Mouse (Mus musculus) midbrain, embryonic 16.5 days (tissue): ENCODE measurements around the gene Rab3a. TPM values are rescaled to one million over a fixed set of nuclear protein-coding genes. Genes with fewer than 3 reads are reported as not detected.

Source experiments
- ATAC-seq: fragments of 200-750 bp; cut with Nextera tagmentation; 2 replicates; pipeline ENCODE4 v1.8.0; 2017; ENCODE audit warnings: moderate TSS enrichment
- H3K27ac ChIP-seq: fragments of 300-500 bp; sonication (generic); 2 replicates; pipeline ENCODE4 v1.5.1; 2014; ENCODE audit warnings: mild to moderate bottlenecking, low read length, mixed read lengths
- H3K27me3 ChIP-seq: fragments of 300-500 bp; sonication (generic); 2 replicates; pipeline ENCODE4 v1.6.1; 2014; ENCODE audit warnings: low read depth, low read length, mixed read lengths; ENCODE audit not compliant: control insufficient read depth, insufficient read depth
- H3K36me3 ChIP-seq: fragments of 300-500 bp; sonication (generic); 2 replicates; pipeline ENCODE4 v1.6.1; 2014; ENCODE audit warnings: mild to moderate bottlenecking, low read length, moderate library complexity, mixed read lengths; ENCODE audit not compliant: control insufficient read depth, insufficient read depth
- H3K4me1 ChIP-seq: fragments of 300-500 bp; sonication (generic); 2 replicates; pipeline ENCODE4 v1.6.1; 2014; ENCODE audit warnings: mild to moderate bottlenecking, low read length, mixed read lengths; ENCODE audit not compliant: control insufficient read depth, insufficient read depth
- H3K4me2 ChIP-seq: fragments of 300-500 bp; sonication (generic); 2 replicates; pipeline ENCODE4 v1.6.1; 2014; ENCODE audit warnings: mild to moderate bottlenecking, low read length, mixed read lengths
- H3K4me3 ChIP-seq: fragments of 300-500 bp; sonication (generic); 2 replicates; pipeline ENCODE4 v1.5.1; 2014; ENCODE audit warnings: low read depth, mild to moderate bottlenecking, low read length, moderate library complexity, mixed read lengths
- H3K9ac ChIP-seq: fragments of 300-500 bp; sonication (generic); 2 replicates; pipeline ENCODE4 v1.6.1; 2014; ENCODE audit warnings: low read depth, low read length, mixed read lengths
- H3K9me3 ChIP-seq: fragments of 300-500 bp; sonication (generic); replicated peaks from 2 replicates; pipeline ENCODE4 v1.6.1; 2014; ENCODE audit warnings: mild to moderate bottlenecking, low read length, mixed read lengths; ENCODE audit not compliant: control insufficient read depth, poor library complexity, severe bottlenecking
- WGBS: fragments of 180-500 bp; shearing (Covaris S2); extraction: QIAGEN DNeasy Blood & Tissue Kit; methylation state at CpG from one replicate; pipeline ENCODE4 v1.1.7; 2014; 5-methylcytosine and 5-hydroxymethylcytosine counted together
- polyA plus RNA-seq: library from polyadenylated mRNA; unstranded; fragments of >200 nt; fragmentation: Nextera tagmentation; extraction: Ambion mirVana; gene quantifications from 2 replicates; pipeline ENCODE4 v1.2.1, GENCODE M21; 2015

Rab3a gene
- polyA plus RNA-seq, 1 experiment from 2014 or later: 573 TPM

DNA sequence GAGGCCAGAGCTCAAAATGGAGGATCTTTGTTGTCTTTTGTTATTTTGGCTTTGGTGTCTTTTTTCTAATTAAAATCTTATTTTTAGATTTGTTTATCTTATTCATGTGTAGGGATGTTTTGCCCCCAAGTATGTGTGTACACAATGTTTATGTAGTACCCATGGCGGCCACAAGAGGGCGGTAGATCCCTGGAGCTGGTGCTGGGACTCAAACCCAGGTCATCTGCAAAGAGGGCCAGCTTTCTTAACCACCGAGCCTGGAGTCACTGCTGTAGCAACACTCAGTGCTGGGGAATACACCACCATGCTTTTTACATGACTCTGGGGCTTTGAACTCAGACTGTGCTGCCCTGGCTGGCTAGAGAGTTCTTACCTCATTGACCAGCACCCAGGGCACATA is 8.9 kb downstream of the Rab3a start:
- Histone ChIP-seq H3K27ac (no peak overlapping the region), H3K4me1 (peaks cover 24% of the 10 kb centered on the region), H3K4me3 (no peak overlapping the region), H3K9me3 (no peaks in the 10 kb centered on the region), H3K36me3 (peaks cover 8% of the 10 kb centered on the region), H3K9ac (no peak overlapping the region), H3K27me3 (peaks cover 4% of the 10 kb centered on the region), H3K4me2 (no peak overlapping the region)
- WGBS: under 1% methylated on average over 3 of the region's 3 CpGs
- no peak for ATAC-seq

DNA sequence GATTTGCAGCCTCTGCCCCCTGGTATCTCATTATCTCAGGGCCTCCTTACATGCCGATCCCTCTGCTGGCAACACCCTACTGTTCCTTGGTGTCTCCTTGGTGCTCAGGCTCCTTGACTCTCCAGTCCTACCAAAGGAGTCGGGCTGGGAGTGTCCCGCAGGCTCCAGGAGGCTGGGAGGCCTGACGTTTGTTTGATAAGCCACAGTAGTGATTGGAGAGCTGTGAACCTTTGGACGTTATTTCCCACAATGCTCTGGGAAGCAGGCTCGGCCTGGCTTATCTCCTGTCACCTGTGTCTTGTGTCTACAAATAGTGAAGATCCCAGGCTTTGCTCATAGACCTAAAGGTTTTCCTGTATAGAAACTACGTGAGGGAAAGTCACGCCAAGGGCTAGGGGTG is 9.5 kb downstream of the Rab3a start:
- Histone ChIP-seq H3K4me3 (no peak overlapping the region), H3K9ac (no peak overlapping the region), H3K4me1 (peaks cover 24% of the 10 kb centered on the region), H3K27ac (no peak overlapping the region), H3K27me3 (peaks cover 4% of the 10 kb centered on the region), H3K9me3 (no peaks in the 10 kb centered on the region), H3K36me3 (peaks cover 12% of the 10 kb centered on the region), H3K4me2 (no peak overlapping the region)
- ATAC-seq: no peak
- WGBS: 86% methylated on average over 8 of the region's 8 CpGs

DNA sequence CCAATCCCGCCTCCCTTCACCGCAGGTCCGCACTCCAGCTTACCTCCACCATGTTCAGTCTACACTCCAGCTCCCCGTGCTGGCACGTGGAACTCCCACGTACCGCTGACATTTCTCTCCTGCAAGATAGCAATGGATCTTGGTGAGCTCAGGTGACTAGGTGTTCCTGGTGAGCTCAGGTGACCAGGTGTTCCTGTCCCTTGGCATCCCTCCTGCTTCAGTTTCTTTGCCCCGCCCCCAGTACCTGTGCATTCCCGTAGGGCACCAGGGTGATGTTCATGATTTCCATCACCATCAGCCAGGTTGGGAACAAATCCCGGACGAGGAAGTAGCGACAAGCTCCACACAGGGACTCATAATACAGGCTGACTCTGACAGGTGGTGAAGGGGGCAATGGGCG is 10.2 kb downstream of the Rab3a start:
- ATAC-seq: no peak
- WGBS: 96% methylated on average over 13 of the region's 13 CpGs
- no peak overlapping the region for H3K4me3 ChIP-seq

DNA sequence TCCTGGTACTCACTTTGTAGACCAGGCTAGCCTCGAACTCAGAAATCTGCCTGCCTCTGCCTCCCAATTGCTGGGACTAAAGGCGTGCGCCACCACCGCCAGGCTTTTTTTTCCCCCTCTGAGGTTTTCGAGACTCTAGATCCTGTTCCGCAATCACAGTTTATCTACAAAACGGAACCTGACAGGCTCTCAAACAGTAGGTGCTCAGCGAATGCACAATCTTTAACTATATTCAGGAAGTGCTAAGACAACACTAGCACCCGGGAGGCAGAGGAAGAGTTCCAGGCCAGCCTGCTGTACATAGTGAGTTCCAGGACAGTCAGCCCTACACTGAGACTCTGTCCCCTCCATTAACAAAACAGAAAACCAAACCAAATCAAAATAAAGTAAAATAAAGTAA is 10.8 kb downstream of the Rab3a start:
- ATAC-seq: no peak
- Histone ChIP-seq H3K9me3 (no peaks in the 10 kb centered on the region), H3K4me3 (no peak overlapping the region), H3K36me3 (peaks cover 15% of the 10 kb centered on the region), H3K4me2 (no peak overlapping the region), H3K27ac (no peak overlapping the region), H3K27me3 (peaks cover 4% of the 10 kb centered on the region), H3K4me1 (peaks cover 16% of the 10 kb centered on the region), H3K9ac (no peak overlapping the region)
- 80% methylated on average over 9 of the region's 9 CpGs for WGBS

More for the DNA sequence above, 10.2 kb downstream of the Rab3a start:
- no peaks in the 10 kb centered on the region for H3K9me3 ChIP-seq
- peaks cover 4% of the 10 kb centered on the region for H3K27me3 ChIP-seq
- H3K4me1 ChIP-seq: peaks cover 22% of the 10 kb centered on the region
- H3K27ac ChIP-seq: no peak overlapping the region
- no peak overlapping the region for H3K4me2 ChIP-seq
- H3K9ac ChIP-seq: no peak overlapping the region
- peaks cover 12% of the 10 kb centered on the region for H3K36me3 ChIP-seq

DNA sequence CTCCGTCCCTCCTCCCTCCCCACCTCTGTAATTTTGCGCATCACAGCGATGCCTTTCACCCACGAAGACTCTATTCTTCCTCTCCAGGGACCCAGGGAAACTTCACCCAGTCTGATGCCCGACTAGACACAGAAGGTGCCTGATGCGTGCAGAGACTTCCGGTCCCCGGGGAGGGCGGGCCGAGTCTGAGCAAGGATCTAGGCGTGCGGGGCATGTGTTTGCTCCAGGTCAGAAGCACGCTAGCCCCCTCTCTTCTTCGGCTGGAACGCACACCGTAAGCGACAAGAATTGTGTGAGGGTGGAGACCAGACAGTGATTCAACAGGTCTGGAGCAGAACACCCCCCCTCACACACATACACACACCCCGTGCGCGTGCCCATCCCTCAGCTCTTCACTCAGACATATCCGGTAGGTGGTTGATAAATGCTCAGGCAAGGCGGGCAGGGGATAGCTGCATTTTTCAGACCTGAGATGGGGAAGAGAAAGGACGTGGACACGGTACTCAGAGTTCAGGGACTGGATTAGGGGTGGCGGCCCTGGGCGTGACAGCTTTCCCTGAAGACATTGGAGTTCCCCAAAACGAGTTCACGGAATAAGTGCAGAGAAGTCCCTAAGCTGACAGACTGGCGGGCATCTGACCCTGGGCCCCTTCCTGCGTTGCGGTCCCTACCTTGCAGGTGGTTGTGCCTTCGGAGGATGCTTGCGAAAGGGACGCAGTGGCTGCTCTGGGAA is 11.5 kb downstream of the Rab3a start:
- ATAC-seq: no peak
- 2% methylated on average over 34 of the region's 34 CpGs for WGBS

DNA sequence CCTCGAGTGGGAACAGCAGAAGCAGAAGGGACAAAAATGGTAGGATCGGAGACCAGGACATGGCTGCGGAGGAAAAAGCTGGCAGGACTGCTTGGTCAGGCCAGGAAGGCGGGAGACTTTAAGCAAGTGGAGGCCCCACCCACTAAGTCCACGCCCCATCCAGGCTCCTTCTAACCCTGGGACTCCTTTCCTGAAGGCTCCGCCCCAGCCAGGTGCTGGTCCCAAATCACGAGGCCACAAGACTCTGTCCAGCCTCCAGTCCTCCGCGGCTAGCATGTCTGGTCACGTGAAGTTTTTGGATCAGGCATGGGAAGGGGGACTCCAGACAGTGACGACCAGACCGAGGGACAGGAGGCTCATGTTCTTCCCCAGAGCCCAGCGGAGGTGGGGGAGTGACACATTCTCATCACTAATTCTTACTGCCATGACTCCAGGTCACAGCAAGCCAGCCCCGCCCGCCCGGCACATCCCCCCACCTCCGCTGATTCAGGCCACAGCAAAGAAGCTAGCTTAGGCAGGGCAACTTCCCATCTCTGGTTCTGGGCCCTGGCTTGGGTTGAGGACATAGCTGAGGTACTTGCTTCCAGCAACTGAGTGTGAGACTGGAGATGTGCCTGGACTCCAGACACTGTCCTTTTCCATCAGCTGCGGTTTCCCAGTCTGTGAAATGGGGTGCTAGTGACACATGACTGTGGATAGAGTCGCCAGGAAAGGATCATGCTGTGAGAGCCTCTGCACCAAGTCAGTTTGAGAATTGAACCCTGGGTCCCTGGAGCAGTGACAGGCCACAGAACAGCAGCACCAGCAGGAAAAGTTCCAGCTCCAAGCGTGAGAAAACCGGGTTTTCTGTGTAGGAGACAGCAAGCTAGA is 12.3 kb downstream of the Rab3a start:
- no peak for ATAC-seq
- Histone ChIP-seq H3K4me2 (peak overlapping the region; percentile 48), H3K4me3 (peak overlapping the region; percentile 12; the same call in 1 of the 2 replicates), H3K4me1 (peaks cover 11% of the 10 kb centered on the region), H3K9me3 (no peaks in the 10 kb centered on the region), H3K27me3 (peaks cover 4% of the 10 kb centered on the region), H3K9ac (peak overlapping the region; percentile 50), H3K36me3 (peaks cover 28% of the 10 kb centered on the region), H3K27ac (no peak overlapping the region)
- WGBS: 10% methylated on average over 21 of the region's 21 CpGs

More for the DNA sequence above, 11.5 kb downstream of the Rab3a start:
- H3K36me3 ChIP-seq: peaks cover 20% of the 10 kb centered on the region
- H3K27ac ChIP-seq: no peak overlapping the region
- peaks cover 4% of the 10 kb centered on the region for H3K27me3 ChIP-seq
- H3K9me3 ChIP-seq: no peaks in the 10 kb centered on the region
- H3K4me3 ChIP-seq: peak overlapping the region; percentile 13; the same call in 1 of the 2 replicates
- peak overlapping the region; percentile 48 for H3K4me2 ChIP-seq
- H3K9ac ChIP-seq: peak overlapping the region; percentile 50
- peaks cover 16% of the 10 kb centered on the region for H3K4me1 ChIP-seq

DNA sequence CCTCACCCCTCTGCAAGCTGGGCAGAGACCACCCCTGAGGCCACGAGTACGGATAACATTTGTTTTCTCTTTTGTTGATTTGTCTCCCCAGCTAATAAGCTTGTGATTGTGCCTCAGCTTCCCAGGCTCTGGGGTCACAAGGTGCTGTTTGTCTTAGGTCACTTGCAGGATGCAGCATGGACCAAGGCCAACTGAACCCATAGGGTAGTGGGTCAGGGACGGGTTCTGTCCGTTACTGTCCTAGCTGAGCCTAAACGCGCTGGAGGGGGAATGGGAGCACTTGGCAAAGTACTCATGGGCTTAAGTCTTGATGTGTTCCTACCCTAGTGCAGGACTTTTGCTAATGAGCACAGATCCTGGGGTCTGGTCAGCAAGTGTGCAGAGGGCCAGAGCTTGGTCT is 13.0 kb downstream of the Rab3a start:
- H3K27ac ChIP-seq: no peak overlapping the region
- H3K4me3 ChIP-seq: no peak overlapping the region
- H3K9me3 ChIP-seq: no peaks in the 10 kb centered on the region
- no peak overlapping the region for H3K9ac ChIP-seq
- no peak overlapping the region for H3K4me2 ChIP-seq
- H3K36me3 ChIP-seq: peaks cover 35% of the 10 kb centered on the region
- H3K4me1 ChIP-seq: peaks cover 11% of the 10 kb centered on the region
- ATAC-seq: no peak
- WGBS: 77% methylated on average over 6 of the region's 6 CpGs
- H3K27me3 ChIP-seq: peaks cover 4% of the 10 kb centered on the region

DNA sequence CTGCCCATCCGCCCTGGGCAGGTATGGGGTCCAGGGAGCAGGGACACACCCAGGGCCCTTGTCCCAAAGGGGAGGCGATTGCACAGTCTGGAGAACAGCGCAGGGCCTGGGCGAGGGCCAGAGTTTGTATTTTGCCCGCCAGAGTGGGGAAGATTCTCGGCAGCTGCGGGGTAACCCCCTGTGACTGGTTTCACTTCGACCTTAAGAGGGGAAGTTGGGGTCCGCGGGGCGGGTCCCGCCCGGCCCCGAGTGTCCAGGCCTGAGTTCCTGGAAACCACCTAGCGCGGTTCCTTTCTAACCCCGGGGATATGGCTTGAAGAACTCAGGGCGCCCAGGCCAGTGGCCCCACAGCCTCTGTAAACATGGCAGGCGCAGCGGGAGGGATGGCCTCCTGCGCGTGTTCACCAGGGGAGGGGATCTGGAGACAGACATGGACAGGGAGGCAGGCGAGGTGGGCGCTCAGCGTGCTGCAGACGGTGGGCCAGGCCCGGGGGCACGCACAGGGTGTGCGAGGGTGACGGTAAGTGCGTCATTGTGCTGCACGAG is 13.8 kb downstream of the Rab3a start:
- WGBS: 95% methylated on average over 32 of the region's 32 CpGs
- no peak overlapping the region for H3K27ac ChIP-seq
- no peak for ATAC-seq
- no peaks in the 10 kb centered on the region for H3K9me3 ChIP-seq
- peaks cover 16% of the 10 kb centered on the region for H3K4me1 ChIP-seq
- no peak overlapping the region for H3K4me2 ChIP-seq
- peaks cover 35% of the 10 kb centered on the region for H3K36me3 ChIP-seq
- peaks cover 4% of the 10 kb centered on the region for H3K27me3 ChIP-seq
- no peak overlapping the region for H3K9ac ChIP-seq
- no peak overlapping the region for H3K4me3 ChIP-seq
